Mouse (Mus musculus) adrenal gland, adult (tissue): ENCODE measurements around the gene Cnot11.

Source experiments
- DNase-seq, 2 experiments: peaks; one replicate each; pipeline ENCODE4 v3.0.0; 2022 to 2023; ENCODE audit warnings: low spot score in 1 of 2; ENCODE audit not compliant: inconsistent age in 2 of 2

Cnot11 gene

DNA sequence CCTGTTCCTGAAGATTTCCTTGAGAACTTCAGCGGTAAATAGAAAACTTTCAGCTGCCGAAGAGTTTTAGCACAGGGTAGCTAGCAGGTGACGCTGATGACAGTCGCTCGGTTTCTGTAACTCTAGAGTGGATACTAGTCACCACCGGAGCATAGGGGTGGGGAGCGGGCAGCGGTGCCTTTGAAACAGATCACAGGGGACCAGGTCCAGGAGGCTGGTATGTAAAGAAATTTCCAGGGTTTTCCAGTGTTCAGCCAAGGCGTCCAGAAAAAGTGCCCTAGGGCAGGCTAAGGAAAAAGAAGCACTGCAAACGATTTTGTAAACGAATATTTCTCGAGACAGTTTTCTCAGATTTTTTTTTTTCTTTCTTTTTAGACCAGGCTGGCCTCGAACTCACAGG is at the start of gene Cnot11:
Gene Cnot11 (plus strand): TSS at position 162 of the 400 bp plus-strand sequence.
- DNase-seq = peak in 1 of 2 experiments; percentile 22

DNA sequence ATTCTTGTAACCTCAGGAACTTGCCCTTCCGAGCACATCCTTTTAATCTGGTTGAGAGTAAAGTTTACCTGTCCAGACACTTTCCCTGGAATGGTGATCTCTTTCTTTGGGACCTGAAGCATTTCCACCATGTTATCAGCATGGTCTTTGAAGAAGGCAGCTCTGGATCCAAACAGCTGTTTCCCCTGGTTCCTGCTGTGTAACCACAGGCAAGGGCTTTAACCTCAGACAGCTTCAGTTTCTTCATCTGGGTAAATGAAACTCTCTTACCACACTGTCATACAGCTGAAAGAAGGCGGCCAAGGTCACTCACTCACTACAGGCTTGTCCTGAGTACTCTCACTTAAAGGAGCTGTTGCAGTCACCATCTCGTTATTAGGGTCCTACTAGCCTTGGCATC is 47.4 kb upstream of the Cnot11 start:
- DNase-seq = peak in 1 of 2 experiments; percentile 50

DNA sequence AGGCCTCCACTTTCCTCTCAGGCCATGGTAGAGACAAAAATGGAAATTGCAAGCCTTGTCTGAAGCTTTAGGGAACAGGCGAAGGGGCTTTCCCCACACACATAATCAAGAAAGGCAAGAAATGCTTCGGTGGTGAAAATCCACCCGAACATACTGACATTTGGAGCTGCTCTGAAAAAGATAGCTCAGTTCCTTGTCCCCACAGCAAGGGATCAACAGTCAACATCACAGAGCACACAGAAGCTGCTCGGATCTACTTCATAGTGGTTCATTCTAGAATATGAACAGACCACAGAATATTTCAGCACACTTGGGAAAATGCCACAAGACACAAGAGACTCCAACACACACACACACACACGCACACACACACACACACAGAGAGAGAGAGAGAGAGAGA is 41.6 kb upstream of the Cnot11 start:
- no peak for DNase-seq

DNA sequence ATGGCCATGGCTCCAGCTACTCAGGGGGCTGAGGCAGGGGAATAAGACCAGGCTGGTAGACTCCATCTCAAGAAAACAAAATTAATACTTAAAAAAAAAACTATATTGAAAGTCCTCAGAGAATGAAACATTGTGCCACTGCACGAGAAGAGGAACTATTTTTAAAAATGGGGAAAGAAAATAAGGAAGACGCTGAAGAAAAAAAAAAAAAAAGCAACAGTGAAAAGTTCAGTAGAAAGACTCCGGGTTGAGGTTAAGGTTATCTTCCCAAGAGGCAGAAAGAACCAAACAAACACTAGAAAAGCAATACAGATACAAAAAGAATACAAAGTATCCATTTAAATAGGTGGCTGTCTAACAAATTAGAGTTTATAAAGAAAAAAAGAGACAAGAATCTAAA is 41.1 kb upstream of the Cnot11 start:
- DNase-seq = no peak

- DNase-seq = no peak
Observed at GRCm38 (mm10) chr1:39496995-39497394, 37.8 kb upstream of the Cnot11 start.

GRCm38 (mm10) chr1:39497748-39498147 is 37.0 kb upstream of the Cnot11 start:
- DNase-seq = no peak

GRCm38 (mm10) chr1:39499485-39499941 is 35.3 kb upstream of the Cnot11 start:
- peak; percentile 40 to 64 for DNase-seq

DNA sequence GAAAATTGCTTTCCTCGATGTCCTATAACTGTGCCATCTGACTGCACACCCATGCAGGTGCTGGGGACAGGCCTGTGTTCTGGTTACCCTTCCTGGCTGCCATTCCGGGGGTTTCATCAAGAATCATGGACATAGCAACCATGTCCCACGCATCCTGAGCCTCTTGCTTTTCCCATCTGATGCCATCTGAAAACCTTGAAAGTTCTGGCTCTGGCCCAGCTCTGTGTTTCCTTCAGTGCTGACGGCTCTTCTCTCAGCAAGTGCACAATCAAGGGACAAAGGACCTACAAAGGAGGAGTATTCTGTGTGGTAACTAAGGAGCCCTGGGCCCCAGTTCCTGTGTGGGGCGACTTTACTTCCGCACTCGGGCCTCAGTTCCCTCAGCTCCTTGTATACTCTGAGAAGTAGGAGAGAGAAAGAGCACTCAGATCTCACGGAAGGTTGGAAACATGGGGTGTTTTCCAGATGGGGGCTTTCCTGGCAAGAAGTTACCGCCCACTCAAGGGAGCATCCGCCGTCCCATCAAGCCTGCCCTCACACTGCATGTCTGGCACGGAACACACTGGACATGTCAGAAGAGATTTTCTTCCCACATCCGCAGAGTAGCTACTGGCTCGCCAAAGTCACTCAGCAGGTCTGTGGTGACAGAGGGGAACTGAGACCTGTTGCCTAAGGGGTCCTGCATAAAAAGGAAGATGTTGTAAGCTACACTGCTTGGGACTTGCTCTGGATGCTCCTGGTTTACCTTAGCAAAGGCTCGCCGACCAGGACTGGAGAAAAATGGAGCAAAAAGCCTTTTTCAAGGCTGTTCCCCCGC is 31.8 kb upstream of the Cnot11 start:
- peak; percentile 35 to 71 for DNase-seq

GRCm38 (mm10) chr1:39504261-39504660 is 30.5 kb upstream of the Cnot11 start:
- peak in 1 of 2 experiments; percentile 61 for DNase-seq

DNA sequence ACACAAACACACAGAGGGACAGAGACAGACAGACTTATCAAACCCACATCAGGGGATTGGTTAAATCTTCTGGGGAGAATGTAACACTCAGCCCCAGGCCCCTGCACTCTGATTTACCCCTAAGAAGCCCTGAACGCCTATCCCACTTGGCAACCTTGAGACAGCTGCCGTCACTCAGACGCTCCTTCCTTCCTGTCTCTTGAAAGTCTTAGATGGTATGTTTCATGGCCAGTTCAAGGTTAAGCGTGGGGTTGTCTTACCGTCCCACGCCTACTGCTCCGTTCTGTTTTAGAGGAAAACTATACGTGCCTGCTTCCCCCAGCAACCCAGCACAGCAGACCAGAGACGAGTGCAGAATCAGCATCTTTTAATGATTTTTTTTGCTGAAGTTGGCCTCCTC is 29.2 kb upstream of the Cnot11 start:
- DNase-seq = no peak

GRCm38 (mm10) chr1:39511775-39512174 is 23.0 kb upstream of the Cnot11 start:
- peak; percentile 37 to 57 for DNase-seq

GRCm38 (mm10) chr1:39512183-39512582 is 22.6 kb upstream of the Cnot11 start:
- DNase-seq = no peak

DNA sequence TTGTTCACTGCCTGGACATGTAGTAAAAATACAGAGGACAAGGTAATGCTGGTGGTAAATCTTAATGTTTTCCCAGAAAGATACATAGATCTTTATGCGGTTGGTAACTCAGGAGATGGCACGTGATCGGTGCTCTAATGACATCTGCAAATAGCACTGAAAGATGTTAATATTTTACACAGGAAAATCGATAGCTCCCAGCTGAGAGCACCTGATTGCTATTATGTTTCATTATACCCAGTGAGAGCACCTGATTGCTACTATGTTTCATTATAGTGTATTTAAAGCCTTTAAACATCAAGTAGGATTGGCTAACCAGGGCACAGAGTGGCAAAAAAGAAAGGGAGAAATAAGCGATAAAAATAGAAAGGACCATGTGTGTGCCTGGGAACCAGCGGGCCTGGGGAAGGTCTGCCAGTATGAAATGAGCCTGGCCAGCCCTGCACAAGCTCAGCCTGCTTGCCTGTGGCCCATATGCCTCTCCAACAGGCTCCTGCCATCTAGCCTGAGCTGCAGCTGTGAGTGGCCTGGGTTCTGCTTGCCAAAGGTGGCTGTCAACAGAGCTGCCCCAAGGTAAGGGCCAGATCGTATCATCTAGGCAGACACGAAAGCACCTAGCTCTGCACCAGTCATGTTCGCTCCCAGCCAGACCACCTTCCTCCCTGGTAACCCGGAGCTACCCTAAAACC is 19.3 kb upstream of the Cnot11 start:
- DNase-seq = no peak

DNA sequence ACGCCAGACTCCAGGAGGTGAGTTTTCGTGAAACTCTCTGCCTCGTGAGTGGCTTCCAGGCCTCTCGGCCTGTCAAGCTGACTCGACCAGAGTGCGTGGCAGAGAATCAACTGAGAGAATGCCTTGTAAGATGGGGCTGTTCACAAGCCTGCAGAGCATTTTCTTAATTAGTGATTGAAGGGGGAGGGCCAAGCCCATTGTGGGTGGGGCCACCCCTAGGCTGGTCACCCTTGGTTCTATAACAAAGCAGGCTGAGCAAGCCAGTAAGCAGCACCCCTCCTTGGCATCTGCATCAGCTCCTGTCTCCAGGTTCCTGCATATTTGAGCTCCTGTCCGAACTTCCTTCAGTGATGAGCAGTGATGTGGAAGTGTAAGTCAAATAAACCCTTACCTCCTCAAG is 13.5 kb upstream of the Cnot11 start:
- no peak for DNase-seq

DNA sequence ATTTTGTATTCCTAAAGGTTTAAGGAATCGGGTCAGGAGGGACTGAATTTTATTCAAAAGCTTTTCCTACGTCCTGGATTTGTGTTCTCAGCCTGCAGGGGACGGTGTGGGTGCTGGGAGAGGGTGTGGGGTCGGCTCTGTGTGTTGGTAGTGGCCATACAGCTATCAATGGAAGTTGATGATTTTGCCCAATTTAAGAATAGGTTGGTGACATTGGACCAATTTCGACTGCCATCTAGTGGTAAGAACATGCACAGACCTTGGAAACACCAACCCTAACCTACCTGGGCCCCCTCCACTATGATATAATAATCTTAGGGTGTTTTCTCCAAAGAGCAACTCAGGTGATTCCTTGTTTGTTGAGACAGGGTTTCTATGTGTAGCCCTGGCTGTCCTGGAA is 12.3 kb upstream of the Cnot11 start:
- peak in 1 of 2 experiments; percentile 80 for DNase-seq

- DNase-seq = no peak
Observed at GRCm38 (mm10) chr1:39525763-39526162, 9.0 kb upstream of the Cnot11 start.

DNA sequence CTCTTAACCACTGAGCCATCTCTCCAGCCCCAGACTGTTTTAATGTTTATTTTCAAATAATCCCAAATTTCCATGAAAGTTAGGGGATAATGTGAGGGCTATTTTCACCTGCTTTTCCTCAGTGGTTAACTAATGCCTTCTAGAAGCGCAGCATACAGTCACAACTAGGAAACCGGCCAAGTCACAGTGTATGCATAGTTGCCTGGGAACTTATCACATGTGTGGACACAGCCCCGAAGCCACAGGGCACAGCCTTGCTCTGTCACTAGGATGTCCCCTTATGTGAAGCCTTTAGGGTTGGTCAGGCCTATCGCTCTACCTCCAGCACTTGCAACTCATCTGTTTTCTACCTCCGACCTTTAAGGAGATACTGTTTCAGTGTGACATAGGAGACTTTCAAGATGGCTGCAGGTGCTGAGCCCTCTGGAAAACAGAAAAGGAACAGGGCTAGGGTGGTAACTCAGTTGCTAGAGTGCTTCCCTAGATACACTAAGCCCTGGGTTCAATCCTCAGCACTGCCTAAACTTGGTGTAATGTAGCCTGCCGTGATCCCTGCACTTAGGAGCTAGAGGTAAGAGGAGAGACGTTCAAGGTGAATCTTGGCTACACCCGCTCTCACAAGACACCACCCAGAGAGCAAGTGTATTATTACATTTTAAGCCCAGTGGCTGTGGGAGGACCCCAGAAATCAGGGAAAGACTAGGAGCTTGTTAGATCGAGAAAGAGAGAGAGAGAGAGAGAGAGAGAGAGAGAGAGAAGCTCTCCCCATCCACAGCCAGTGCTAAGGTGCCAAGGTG is 8.2 kb upstream of the Cnot11 start:
- DNase-seq = no peak

- peak; percentile 74 to 90 for DNase-seq
Observed at GRCm38 (mm10) chr1:39527432-39527831, 7.4 kb upstream of the Cnot11 start.

DNA sequence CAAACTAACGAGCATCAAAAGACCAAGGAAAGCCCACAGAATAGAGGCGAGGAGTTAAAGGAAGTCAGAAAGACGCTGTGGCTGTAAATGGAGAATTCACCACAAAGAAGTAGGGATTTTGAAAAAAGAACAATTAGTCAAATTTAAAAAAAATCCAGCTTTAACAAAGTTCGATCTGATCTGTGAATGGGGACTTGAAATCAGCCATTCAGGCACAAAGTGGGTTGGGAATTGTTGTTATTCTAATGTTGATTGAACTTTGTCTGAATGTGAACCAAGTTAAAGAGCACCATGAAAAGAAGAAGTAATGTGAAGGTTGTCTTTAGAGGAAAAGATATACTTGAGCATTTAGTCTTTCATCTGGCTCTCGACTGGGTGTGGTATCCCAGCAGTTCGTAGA is 6.5 kb upstream of the Cnot11 start:
- DNase-seq = no peak

DNA sequence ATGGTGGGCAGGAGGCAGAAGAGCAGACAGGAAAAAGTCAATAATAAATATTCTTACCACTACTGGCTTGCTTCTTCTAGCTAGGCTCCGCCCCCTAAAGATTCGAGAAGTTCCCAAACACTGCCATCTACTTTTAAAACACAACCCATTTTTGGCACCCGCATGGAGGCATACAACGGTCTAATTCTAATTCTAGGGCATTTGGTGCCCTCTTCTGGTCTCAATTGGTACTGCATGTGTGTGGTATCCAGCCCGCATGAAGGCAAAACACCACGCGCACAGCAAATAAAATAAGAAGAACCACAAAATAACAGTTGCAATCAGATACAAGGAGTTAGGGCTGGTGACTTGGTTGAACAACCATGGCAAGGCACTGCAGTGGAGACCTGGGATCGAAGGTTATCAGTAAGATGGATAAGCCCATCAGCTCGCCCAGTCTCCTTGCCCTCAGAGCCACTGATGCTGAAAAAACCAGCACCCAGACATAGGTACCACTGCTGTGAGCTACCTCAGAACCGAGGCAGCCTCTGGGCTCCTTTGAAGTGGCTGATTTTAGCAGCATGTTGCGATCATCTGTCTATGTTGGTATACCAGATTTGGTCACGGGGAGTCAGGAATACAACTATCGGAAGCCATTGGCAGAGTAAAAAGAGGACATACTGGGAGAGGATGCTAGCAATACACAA is 4.4 kb upstream of the Cnot11 start:
- peak; percentile 72 to 93 for DNase-seq

DNA sequence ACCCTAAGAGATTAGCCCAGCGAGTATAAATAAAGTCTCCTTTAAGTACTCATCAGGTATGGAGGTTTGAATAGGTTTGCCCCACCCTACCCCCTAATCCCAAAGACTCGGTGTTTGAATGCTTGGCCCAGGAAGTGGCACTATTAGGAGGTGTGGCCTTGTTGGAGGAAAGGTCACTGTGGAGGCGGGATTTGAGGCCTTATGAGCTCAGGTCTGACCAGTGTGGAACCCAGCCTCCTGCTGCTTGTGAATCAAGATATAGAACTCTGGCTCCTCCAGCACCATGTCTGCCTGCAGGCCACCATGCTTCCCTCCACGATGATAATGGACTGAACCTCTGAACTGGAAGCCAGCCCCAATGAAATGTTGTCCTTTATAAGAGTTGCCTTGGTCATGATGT is 3.8 kb upstream of the Cnot11 start:
- DNase-seq = no peak
